ENCODE assay signal across 25 mouse cellular contexts in genomic region chrX:158195536-158195935, GRCm38 (mm10).
DNase-seq lines count a peak whose midpoint lies in the region; ATAC-seq and TF ChIP-seq lines count a peak whose summit lies in the region.
"Had no signal": no experiment of that assay in that cellular context is flagged by ENCODE, and none has a peak within 500 bp of the region (broad histone marks: within the 10 kb centered on the region; RNA-seq: fewer than 3 reads in every experiment).

No protein-coding gene starts in this region.

- no peak for DNase-seq in cerebellum, postnatal 4 days (ENCODE audit: low spot score in 2 of 2)
- peak; percentile 1 for DNase-seq in retina, embryonic 14.5 days (ENCODE audit: low spot score)
- no peak for DNase-seq in retina, postnatal 1 day
- DNase-seq in cerebellum, adult 9-10 months, result peak; percentile 56
- DNase-seq in cerebellum, postnatal 36 days, result peak; percentile 17 to 19
- DNase-seq in layer of hippocampus, adult 2 months (ENCODE audit: low spot score in 2 of 2), result no peak
- DNase-seq: adrenal gland, adult 8-10 months; forebrain, postnatal 0 days; gastrocnemius, postnatal 10 days; heart, postnatal 14 days; kidney, adult 8-10 months; kidney, postnatal 14 days; liver, embryonic 13.5 days; lung, adult 18-20 months; right cerebral cortex, adult 18-20 months; spleen, adult 18-20 months; thymus, postnatal 25 days had no signal

- TF ChIP-seq CTCF in layer of hippocampus, adult 2 months (conservative IDR thresholded peaks at IDR 0.05), result no peak

- no peak overlapping the region for H3K27ac ChIP-seq in layer of hippocampus, adult 2 months
- H3K27ac ChIP-seq: forebrain, embryonic 12.5 days; limb, embryonic 10.5 days; limb, embryonic 15.5 days; liver, embryonic 13.5 days; midbrain, embryonic 10.5 days had no signal

- H3K4me3 ChIP-seq in layer of hippocampus, adult 2 months, result no peak overlapping the region
- H3K4me3 ChIP-seq: forebrain, embryonic 12.5 days; limb, embryonic 10.5 days; limb, embryonic 15.5 days; liver, embryonic 13.5 days; midbrain, embryonic 10.5 days had no signal

- ATAC-seq in cerebellum, adult (ENCODE audit: insufficient number of reproducible peaks, low FRiP score, low TSS enrichment), result 0 out of 2 replicates have a peak, but pooled peaks have one; percentile 49
- no peak for ATAC-seq in erythroblast, adult 5-6 weeks (replicated peaks; ENCODE audit: low FRiP score, poor library complexity, severe bottlenecking)
- ATAC-seq: forebrain, postnatal 0 days; intestine, embryonic 16.5 days; lung, postnatal 0 days had no signal

Comparison
In these comparisons a context has a peak if more than half of its experiments do, and no peak if none do; other contexts are left out.
1. DNase-seq: peak in retina, embryonic 14.5 days (single experiment), cerebellum, adult 9-10 months (single experiment) and cerebellum, postnatal 36 days (2 of 2); none in cerebellum, postnatal 4 days (0 of 2), retina, postnatal 1 day (single experiment) and layer of hippocampus, adult 2 months (0 of 2).